Mouse (Mus musculus) ovary, postnatal 14 days (tissue): ENCODE measurements at regions not wholly inside any gene's neighbourhood (a gene's known extent, or its start where the extent isn't known, plus 50 kb on each side); places are given as distances from the start of the nearest gene placed in this dataset.

ENCODE experiments used
- DNase-seq: peaks from one replicate; pipeline ENCODE4 v3.0.0; 2022; ENCODE audit warnings: low spot score

GRCm38 (mm10) chr4:39926021-39926591 is 216.8 kb upstream of the Aco1 start:
- no peak for DNase-seq

DNA sequence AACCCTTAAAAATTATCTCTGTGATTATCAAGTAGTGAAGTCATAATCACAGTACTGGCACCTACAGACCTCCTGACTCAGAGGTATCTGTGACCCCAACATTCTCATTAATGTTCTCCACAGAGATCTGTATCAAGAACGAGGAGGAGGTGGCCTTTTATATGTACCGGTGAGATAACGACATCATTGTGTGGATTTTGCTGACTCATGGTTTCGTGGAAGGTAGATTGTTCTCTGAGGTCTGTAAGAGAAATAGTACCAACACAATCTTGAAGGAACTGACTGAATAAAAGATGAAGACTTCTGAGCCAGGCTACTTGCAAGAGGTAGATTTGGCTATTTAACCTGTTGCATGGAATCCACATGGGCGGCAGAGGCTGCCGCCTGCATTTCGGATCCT is 216.3 kb upstream of the Aco1 start:
- DNase-seq = no peak

- no peak for DNase-seq
These were observed 214.4 kb upstream of the Aco1 start for GRCm38 (mm10) chr4:39928491-39928890.

DNA sequence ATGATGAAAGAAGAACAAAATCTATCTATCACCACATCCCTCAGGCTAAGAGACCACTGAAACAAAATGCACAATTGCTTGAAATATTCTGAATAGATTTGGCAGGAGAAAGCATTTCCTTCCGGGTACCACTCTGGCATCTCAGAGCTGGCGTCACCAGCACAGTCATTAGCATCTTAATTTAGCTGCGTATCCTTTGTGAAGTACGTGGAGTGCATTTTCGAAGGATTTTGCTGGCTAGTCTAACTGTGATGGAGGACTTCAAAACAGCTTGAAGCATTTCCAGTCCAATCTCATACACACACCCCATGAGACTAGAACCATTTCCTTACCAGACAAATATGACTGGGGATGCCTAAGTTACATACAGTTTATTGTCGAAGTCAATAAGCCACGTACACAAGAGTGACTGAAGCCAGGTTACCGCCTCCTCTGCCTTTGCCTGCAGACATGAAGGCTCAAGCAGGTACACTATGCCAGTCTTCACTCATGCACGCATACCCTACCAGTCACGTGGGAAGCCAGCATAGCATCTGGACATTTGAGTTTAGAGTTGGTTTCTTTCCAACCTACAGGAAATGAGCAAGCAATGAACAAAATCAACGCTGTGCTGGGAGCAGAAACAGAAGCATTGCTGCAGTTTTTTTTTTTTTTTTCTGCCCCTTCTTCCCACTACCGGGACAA is 208.7 kb upstream of the Aco1 start:
- DNase-seq = no peak

DNA sequence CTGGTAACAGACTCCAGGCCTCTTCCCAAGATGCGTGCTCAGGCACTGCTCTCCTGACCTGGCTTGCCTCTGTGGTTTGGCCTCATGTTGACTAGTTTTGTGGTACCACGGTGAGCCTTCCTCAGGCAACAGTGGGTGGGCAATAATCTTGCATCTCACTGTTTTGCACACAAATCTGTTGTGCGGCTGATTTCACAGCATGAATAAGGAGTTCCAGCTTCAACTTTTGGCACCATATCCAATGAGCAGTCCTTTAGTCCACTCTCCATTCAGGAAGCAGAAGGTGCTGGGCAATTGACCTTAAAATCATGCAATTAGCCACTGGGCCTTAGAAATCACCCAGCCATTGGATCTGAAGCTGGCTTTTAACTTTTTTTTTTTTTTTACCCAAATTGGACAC is 184.2 kb upstream of the Aco1 start:
- DNase-seq = no peak

DNA sequence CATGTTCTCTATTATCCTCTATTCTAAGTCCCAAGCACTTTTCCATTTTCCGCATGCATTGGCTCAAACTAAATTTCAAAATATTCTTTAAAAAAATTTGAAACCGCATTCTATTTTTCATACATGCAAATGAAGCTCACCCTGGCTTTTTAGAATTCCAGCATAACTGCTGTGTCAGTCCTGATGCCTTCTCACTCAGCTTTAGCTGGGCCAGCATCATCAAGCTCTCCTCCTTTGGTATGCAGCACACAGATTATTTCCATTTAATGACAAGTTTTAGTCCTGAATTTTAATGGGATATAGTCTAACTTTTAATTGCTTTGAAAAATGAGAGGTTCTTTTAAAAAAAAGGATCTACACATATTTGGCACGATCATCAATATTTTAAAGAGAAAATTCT is 174.9 kb upstream of the Aco1 start:
- no peak for DNase-seq

DNA sequence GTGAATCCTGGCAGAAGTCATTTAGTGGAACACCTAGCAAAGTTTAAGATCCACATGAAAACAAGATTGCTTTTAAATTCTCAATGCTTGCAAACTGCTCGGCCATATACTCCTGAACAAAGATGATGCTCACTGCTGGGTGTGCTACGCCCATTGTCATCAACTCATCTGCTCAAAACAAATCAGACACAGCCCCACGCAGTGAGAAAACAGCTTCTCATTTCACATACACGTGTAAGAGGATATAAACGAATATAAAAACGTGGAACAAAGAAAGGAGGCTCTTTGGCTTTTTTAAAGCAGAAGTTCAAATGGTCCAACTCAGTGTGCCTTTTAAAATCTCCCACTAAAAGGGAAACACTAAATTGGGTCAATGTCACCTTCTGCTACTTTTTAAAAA is 151.5 kb upstream of the Aco1 start:
- DNase-seq = no peak

- DNase-seq = no peak
These were observed 151.0 kb upstream of the Aco1 start for GRCm38 (mm10) chr4:39991851-39992250.

- no peak for DNase-seq
These were observed 144.0 kb upstream of the Aco1 start for GRCm38 (mm10) chr4:39998771-39999422.

DNA sequence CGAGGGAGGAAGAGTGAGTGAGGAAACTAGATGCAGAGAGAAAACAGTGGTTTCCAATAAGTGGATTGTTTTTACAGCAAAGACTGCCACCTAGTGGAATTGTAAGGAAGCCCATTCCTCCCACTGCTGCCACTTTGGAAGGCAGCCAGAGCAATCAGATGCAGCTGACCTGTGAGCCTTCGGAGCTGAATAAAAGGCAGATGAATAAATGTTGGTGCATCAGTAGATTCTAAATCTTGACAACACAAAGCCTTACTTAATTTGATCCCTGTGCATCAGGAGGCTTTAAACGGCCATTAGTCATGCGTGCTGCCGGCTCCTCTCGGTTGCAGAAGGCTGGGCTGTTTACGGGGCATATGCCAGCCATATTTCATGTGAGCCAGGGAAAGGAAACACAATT is 128.2 kb upstream of the Aco1 start:
- DNase-seq = peak; percentile 51

DNA sequence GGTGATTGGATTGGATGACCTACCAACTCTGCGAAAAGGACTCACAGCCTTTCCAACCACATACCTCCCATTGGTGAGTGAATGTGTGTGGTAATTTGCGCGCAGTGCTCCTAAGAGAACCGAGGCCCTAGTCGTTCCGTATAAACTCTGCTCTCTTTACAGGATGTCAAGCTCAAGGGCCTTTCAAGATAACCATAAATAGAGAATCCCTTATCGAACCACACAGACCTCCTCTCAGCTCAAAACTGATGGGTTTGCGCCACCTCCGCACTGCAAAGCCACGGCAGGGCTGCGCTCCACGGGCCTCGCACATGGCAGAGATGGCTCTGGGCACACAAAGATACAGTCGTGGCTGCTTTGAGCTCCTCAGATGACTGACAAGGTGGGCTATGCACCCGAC is 126.0 kb upstream of the Aco1 start:
- DNase-seq = no peak

DNA sequence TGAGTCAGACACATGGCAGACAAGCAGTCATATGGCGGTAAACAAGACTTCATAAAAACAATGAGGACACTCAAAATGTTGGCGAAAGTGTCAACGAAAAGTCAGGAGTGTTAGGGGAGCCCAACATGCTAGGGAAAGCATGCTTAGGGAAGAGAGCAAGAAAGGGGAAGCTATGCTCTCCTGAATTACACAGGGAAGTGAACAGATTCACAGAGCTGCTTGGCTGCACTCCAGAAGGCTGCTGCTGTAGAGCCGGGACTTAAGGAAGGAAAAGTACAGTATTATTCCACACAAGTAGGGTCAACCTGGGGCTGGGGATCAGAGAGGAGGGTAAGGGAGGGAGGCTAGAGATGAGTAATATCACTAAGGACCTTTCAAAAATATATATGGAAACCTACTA is 124.7 kb upstream of the Aco1 start:
- no peak for DNase-seq

GRCm38 (mm10) chr4:40031361-40031760 is 111.5 kb upstream of the Aco1 start:
- no peak for DNase-seq

- no peak for DNase-seq
These were observed 95.0 kb upstream of the Aco1 start for GRCm38 (mm10) chr4:40047846-40048245.

- no peak for DNase-seq
These were observed 93.8 kb upstream of the Aco1 start for GRCm38 (mm10) chr4:40049086-40049485.

DNA sequence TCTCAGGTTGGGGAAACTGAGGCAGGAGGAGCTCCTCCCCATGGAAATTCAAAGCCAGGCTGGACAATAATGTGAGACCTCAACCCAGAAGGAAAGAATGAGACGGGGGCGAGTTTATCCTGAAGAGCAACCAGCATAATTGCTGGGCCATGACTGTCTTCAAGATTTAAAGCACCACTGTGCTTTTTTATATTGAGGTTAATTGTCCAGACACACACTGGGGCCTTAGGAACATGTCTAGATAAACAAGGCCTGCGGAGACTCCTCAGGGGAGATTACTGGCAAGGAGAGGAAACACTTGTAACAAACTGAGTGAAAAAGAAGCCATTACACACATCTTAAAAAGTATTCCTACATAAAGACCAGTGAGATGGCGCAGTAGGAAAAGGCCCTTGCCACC is 91.0 kb upstream of the Aco1 start:
- DNase-seq = no peak

DNA sequence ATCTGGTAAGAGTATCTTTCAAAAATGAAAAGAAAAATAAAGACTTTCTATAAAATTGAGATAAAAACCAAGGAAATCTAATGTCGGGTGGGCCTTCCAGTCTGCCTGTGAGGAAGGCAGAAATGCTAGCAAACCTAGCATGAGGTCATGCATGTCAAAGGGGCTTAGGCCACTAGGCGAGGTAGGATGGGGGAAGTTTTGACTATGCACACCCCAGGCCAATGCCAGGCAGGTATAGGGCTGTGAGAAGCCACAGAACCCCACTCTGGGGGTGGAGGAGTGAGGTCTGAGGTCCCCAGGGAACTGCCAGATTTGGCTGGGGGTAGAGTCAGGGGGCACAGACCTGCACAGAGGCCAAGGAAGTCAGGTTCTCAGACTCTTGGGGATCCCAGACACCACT is 89.5 kb upstream of the Aco1 start:
- DNase-seq = no peak

- peak; percentile 15 for DNase-seq
These were observed 79.0 kb upstream of the Aco1 start for GRCm38 (mm10) chr4:40063751-40064456.

- no peak for DNase-seq
These were observed 78.4 kb upstream of the Aco1 start for GRCm38 (mm10) chr4:40064457-40064836.

DNA sequence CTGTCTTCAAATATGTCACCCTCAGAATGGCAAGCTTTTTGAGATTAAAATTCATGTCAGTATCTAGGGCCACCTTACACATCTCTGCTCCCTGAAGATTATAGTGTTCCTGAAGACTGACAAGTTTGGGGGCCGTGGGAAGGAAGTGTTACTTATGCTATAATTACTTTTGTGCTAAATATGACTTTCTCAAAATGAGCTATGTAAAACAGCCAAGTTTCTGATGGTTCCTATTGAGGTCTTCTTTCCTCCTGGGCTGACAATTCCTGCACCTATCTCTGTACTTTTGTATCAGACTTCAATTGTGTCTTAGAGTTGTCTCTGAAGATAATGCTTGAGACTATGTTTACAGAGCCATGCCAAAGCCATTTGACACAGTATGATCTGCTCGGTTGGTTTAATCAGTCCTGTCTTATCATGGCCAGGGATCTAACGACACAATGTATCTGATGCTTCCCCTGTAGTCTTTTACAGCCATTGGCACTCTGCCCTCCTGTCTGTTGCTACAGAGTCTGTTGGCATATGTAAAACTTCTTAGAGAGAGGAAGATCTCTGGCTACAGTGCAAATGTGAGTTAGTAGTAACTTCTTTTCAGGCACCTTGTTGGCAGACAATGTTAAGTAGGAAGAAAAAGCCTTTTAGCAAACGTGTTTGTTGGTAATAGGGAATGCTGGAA is 71.8 kb upstream of the Aco1 start:
- no peak for DNase-seq

- no peak for DNase-seq
These were observed 61.8 kb upstream of the Aco1 start for GRCm38 (mm10) chr4:40081035-40081434.

DNA sequence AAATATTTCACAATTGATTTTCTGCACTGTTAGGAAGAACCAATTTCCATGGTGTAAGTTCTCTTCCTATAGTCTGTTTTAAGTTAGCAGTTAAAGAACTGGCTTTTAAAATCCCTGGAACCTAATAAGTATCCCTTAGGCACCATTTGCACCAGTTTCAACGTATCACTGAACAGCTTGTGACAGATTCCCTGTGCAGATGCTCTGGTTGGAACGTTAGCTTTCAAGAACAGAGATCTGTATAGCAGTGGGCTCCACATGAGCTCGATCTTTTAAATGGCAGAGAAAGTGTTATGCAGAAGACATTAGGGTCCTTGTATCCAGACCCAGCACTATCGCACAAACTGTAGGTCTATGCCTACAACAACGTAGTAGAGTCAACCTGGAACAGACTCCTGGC is 52.6 kb upstream of the Aco1 start:
- no peak for DNase-seq
